Mouse (Mus musculus) embryonic facial prominence, embryonic 12.5 days (tissue): ENCODE measurements around the gene Manf. TPM values are rescaled to one million over a fixed set of nuclear protein-coding genes. Genes with fewer than 3 reads are reported as not detected.
A peak's percentile ranks its signal among the peaks of the same experiment; 100 is the strongest.

Source experiments
- ATAC-seq: fragments of 200-750 bp; cut with Nextera tagmentation; 2 replicates; pipeline ENCODE4 v1.8.0; 2017; ENCODE audit not compliant: insufficient number of reproducible peaks, insufficient read depth, low FRiP score, low TSS enrichment
- H3K27ac ChIP-seq: fragments of 300-500 bp; sonication (generic); 2 replicates; pipeline ENCODE4 v1.5.1; 2016; ENCODE audit warnings: mild to moderate bottlenecking
- H3K27me3 ChIP-seq: fragments of 300-500 bp; sonication (generic); 2 replicates; pipeline ENCODE4 v1.6.1; 2016; ENCODE audit warnings: mild to moderate bottlenecking, moderate library complexity
- H3K36me3 ChIP-seq: fragments of 300-500 bp; sonication (generic); 2 replicates; pipeline ENCODE4 v1.6.1; 2016; ENCODE audit warnings: mild to moderate bottlenecking
- H3K4me1 ChIP-seq: fragments of 300-500 bp; sonication (generic); 2 replicates; pipeline ENCODE4 v1.6.1; 2016
- H3K4me2 ChIP-seq: fragments of 300-500 bp; sonication (generic); replicated peaks from 2 replicates; pipeline ENCODE4 v1.6.1; 2016; ENCODE audit warnings: mild to moderate bottlenecking, moderate library complexity
- H3K4me3 ChIP-seq: fragments of 300-500 bp; sonication (generic); 2 replicates; pipeline ENCODE4 v1.5.1; 2016; ENCODE audit warnings: mild to moderate bottlenecking
- H3K9ac ChIP-seq: fragments of 300-500 bp; sonication (generic); 2 replicates; pipeline ENCODE4 v1.6.1; 2016; ENCODE audit warnings: mild to moderate bottlenecking, moderate library complexity
- H3K9me3 ChIP-seq: fragments of 300-500 bp; sonication (generic); 2 replicates; pipeline ENCODE4 v1.6.1; 2016; ENCODE audit warnings: mild to moderate bottlenecking, moderate library complexity
- WGBS: fragments of 180-500 bp; shearing (Covaris S2); methylation state at CpG from one replicate; pipeline ENCODE4 v1.1.7; 2016; 5-methylcytosine and 5-hydroxymethylcytosine counted together
- polyA plus RNA-seq: library from polyadenylated mRNA; unstranded; fragments of >200 nt; fragmentation: Nextera tagmentation; extraction: Ambion mirVana; gene quantifications from 2 replicates; pipeline ENCODE4 v1.2.1, GENCODE M21; 2016

Manf gene
- polyA plus RNA-seq, 1 experiment from 2014 or later = 239 TPM

GRCm38 (mm10) chr9:106883085-106883484 is 8.7 kb downstream of the Manf start:
- no peak for ATAC-seq
- Histone ChIP-seq H3K36me3 (peaks cover 66% of the 10 kb centered on the region), H3K4me1 (peaks cover 44% of the 10 kb centered on the region), H3K4me3 (peak overlapping the region; percentile 99; the same call in 1 of the 2 replicates), H3K4me2 (peak overlapping the region; percentile 95), H3K9ac (peak overlapping the region; percentile 24; the same call in 1 of the 2 replicates), H3K27me3 (no peaks in the 10 kb centered on the region), H3K9me3 (no peaks in the 10 kb centered on the region), H3K27ac (no peak overlapping the region)
- WGBS = 83% methylated on average over 3 of the region's 3 CpGs

- H3K4me1 ChIP-seq = peaks cover 40% of the 10 kb centered on the region
Measured at GRCm38 (mm10) chr9:106882176-106882575, 9.6 kb downstream of the Manf start.

GRCm38 (mm10) chr9:106881071-106881755 is 10.6 kb downstream of the Manf start:
- Histone ChIP-seq H3K36me3 (peaks cover 79% of the 10 kb centered on the region), H3K4me2 (no peak overlapping the region), H3K9ac (0 out of 2 replicates have a peak overlapping the region, but pooled peaks have one; percentile 24), H3K9me3 (no peaks in the 10 kb centered on the region), H3K27me3 (no peaks in the 10 kb centered on the region), H3K4me1 (peaks cover 40% of the 10 kb centered on the region), H3K27ac (no peak overlapping the region), H3K4me3 (no peak overlapping the region)
- ATAC-seq = no peak
- WGBS = 61% methylated on average over 4 of the region's 4 CpGs

More at GRCm38 (mm10) chr9:106882176-106882575, 9.6 kb downstream of the Manf start:
- no peak overlapping the region for H3K4me3 ChIP-seq
- peaks cover 71% of the 10 kb centered on the region for H3K36me3 ChIP-seq
- WGBS = 76% methylated on average over 4 of the region's 4 CpGs
- no peaks in the 10 kb centered on the region for H3K27me3 ChIP-seq
- no peak for ATAC-seq
- H3K27ac ChIP-seq = no peak overlapping the region
- H3K4me2 ChIP-seq = no peak overlapping the region
- no peaks in the 10 kb centered on the region for H3K9me3 ChIP-seq
- no peak overlapping the region for H3K9ac ChIP-seq

- Histone ChIP-seq H3K36me3 (peaks cover 83% of the 10 kb centered on the region), H3K4me1 (peaks cover 29% of the 10 kb centered on the region), H3K27me3 (no peaks in the 10 kb centered on the region), H3K4me3 (no peak overlapping the region), H3K9me3 (no peaks in the 10 kb centered on the region), H3K9ac (no peak overlapping the region), H3K4me2 (no peak overlapping the region), H3K27ac (no peak overlapping the region)
- ATAC-seq = no peak
- 71% methylated on average over 4 of the region's 4 CpGs for WGBS
Measured at GRCm38 (mm10) chr9:106879471-106879870, 12.3 kb downstream of the Manf start.

- ATAC-seq = no peak
- Histone ChIP-seq H3K9ac (no peak overlapping the region), H3K36me3 (peaks cover 70% of the 10 kb centered on the region)
Measured at GRCm38 (mm10) chr9:106876666-106877065, 15.1 kb downstream of the Manf start.

GRCm38 (mm10) chr9:106874216-106874615 is 17.6 kb downstream of the Manf start:
- no peak for ATAC-seq
- 82% methylated on average over 5 of the region's 5 CpGs for WGBS
- peaks cover 57% of the 10 kb centered on the region for H3K36me3 ChIP-seq

More at GRCm38 (mm10) chr9:106876666-106877065, 15.1 kb downstream of the Manf start:
- Histone ChIP-seq H3K4me3 (no peak overlapping the region), H3K27me3 (no peaks in the 10 kb centered on the region), H3K4me1 (0 out of 2 replicates have a peak, but pooled peaks cover 3% of the 10 kb centered on the region), H3K27ac (no peak overlapping the region), H3K4me2 (no peak overlapping the region), H3K9me3 (no peaks in the 10 kb centered on the region)
- WGBS = 94% methylated on average over 3 of the region's 3 CpGs

GRCm38 (mm10) chr9:106858036-106858435 is 33.7 kb downstream of the Manf start:
- Histone ChIP-seq H3K36me3 (peaks cover 68% of the 10 kb centered on the region), H3K4me3 (no peak overlapping the region), H3K9ac (no peak overlapping the region), H3K27me3 (no peaks in the 10 kb centered on the region), H3K9me3 (no peaks in the 10 kb centered on the region), H3K4me2 (no peak overlapping the region), H3K4me1 (no peaks in the 10 kb centered on the region), H3K27ac (no peak overlapping the region)
- ATAC-seq = no peak
- WGBS = 91% methylated on average over 11 of the region's 11 CpGs

More at GRCm38 (mm10) chr9:106874216-106874615, 17.6 kb downstream of the Manf start:
- Histone ChIP-seq H3K4me2 (no peak overlapping the region), H3K27ac (no peak overlapping the region), H3K4me3 (no peak overlapping the region), H3K27me3 (no peaks in the 10 kb centered on the region), H3K4me1 (no peaks in the 10 kb centered on the region), H3K9ac (no peak overlapping the region), H3K9me3 (no peaks in the 10 kb centered on the region)

GRCm38 (mm10) chr9:106856664-106857063 is 35.1 kb downstream of the Manf start:
- no peak overlapping the region for H3K4me2 ChIP-seq
- WGBS = 83% methylated on average over 3 of the region's 3 CpGs
- H3K4me1 ChIP-seq = no peaks in the 10 kb centered on the region
- no peaks in the 10 kb centered on the region for H3K9me3 ChIP-seq
- H3K27me3 ChIP-seq = no peaks in the 10 kb centered on the region
- no peak overlapping the region for H3K27ac ChIP-seq
- ATAC-seq = no peak
- H3K9ac ChIP-seq = no peak overlapping the region
- H3K4me3 ChIP-seq = no peak overlapping the region
- H3K36me3 ChIP-seq = peaks cover 68% of the 10 kb centered on the region

- peaks cover 63% of the 10 kb centered on the region for H3K36me3 ChIP-seq
- no peak overlapping the region for H3K9ac ChIP-seq
- H3K4me3 ChIP-seq = no peak overlapping the region
- ATAC-seq = no peak
- H3K9me3 ChIP-seq = no peaks in the 10 kb centered on the region
- no peaks in the 10 kb centered on the region for H3K27me3 ChIP-seq
- no peak overlapping the region for H3K27ac ChIP-seq
- H3K4me1 ChIP-seq = no peaks in the 10 kb centered on the region
- 93% methylated on average over 6 of the region's 6 CpGs for WGBS
- no peak overlapping the region for H3K4me2 ChIP-seq
Measured at GRCm38 (mm10) chr9:106842800-106843199, 49.0 kb downstream of the Manf start.

GRCm38 (mm10) chr9:106840569-106840968 is 51.2 kb downstream of the Manf start:
- 94% methylated on average over 1 of the region's 1 CpGs for WGBS
- no peak for ATAC-seq

GRCm38 (mm10) chr9:106822381-106823104 is 69.2 kb downstream of the Manf start:
- H3K4me2 ChIP-seq = peak overlapping the region; percentile 47
- H3K27ac ChIP-seq = peak overlapping the region; percentile 90
- WGBS = 3% methylated on average over 32 of the region's 32 CpGs
- no peaks in the 10 kb centered on the region for H3K27me3 ChIP-seq
- H3K4me3 ChIP-seq = peak overlapping the region; percentile 86
- no peaks in the 10 kb centered on the region for H3K36me3 ChIP-seq
- H3K9me3 ChIP-seq = no peaks in the 10 kb centered on the region
- ATAC-seq = peak; percentile 80
- H3K4me1 ChIP-seq = peaks cover 3% of the 10 kb centered on the region; the same call in 1 of the 2 replicates
- H3K9ac ChIP-seq = peak overlapping the region; percentile 92

More at GRCm38 (mm10) chr9:106840569-106840968, 51.2 kb downstream of the Manf start:
- Histone ChIP-seq H3K4me3 (no peak overlapping the region), H3K27ac (no peak overlapping the region), H3K36me3 (peaks cover 63% of the 10 kb centered on the region), H3K4me2 (no peak overlapping the region), H3K27me3 (no peaks in the 10 kb centered on the region), H3K9ac (no peak overlapping the region), H3K9me3 (no peaks in the 10 kb centered on the region), H3K4me1 (no peaks in the 10 kb centered on the region)
